Comparison of ENCODE assay signal across 16 mouse cellular contexts in the genomic region with DNA sequence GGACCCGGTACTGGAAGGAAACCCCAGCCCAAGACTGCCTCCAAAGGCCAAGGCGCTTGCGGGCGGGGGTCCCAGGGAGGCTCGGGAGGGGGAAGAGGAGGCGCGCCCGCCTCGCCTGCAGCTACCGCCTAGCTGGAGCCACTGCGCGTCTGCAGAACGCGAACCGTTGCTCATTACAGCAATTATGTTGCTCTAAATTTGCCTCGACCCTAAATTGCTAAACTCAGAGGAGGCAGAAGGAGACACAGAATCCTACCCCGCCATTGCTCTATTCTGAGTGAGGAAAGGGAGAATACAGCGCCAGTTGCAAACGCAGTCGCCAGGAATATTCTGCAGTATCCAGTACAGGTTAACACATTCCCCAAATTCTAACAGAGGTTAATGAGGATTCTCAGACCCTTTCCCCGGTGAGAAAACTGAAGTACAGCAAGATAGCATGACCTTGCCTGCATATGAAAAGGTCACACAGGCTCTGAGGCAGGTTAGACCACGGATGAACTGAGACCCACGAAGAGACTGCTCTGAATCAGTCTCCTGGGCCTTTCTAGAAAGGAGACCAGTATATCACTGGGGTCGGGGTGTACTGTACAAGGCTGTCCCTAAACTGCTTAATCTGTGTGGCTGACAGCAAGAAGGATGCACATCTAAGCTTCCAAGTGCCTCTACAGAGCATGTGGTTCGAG. TPM values are rescaled to one million over a fixed set of nuclear protein-coding genes. Genes with fewer than 3 reads are reported as not detected.
DNase-seq lines count a peak whose midpoint lies in the region; ATAC-seq and TF ChIP-seq lines count a peak whose summit lies in the region.
"Had no signal": no experiment of that assay in that cellular context is flagged by ENCODE, and none has a peak within 500 bp of the region (broad histone marks: within the 10 kb centered on the region; RNA-seq: fewer than 3 reads in every experiment).

No protein-coding gene starts in this region.

- H3K27ac ChIP-seq in hindbrain, embryonic 12.5 days: no peak overlapping the region
- H3K27ac ChIP-seq in hindbrain, postnatal 0 days: no peak overlapping the region
- H3K27ac ChIP-seq in embryonic facial prominence, embryonic 15.5 days (replicated peaks): peak overlapping the region; percentile 71
- H3K27ac ChIP-seq in limb, embryonic 14.5 days (replicated peaks; ENCODE audit: low read depth, low read length): peak overlapping the region; percentile 55; the same call in 1 of the 2 replicates
- H3K27ac ChIP-seq: layer of hippocampus, adult 2 months; liver, embryonic 15.5 days had no signal

- peaks cover 29% of the 10 kb centered on the region for H3K4me1 ChIP-seq in hindbrain, embryonic 12.5 days
- peaks cover 3% of the 10 kb centered on the region; the same call in 1 of the 2 replicates for H3K4me1 ChIP-seq in hindbrain, postnatal 0 days (ENCODE audit: insufficient read depth, low read length)
- H3K4me1 ChIP-seq in embryonic facial prominence, embryonic 15.5 days: peaks cover 41% of the 10 kb centered on the region
- H3K4me1 ChIP-seq in limb, embryonic 14.5 days (ENCODE audit: control insufficient read depth, insufficient read depth, low read length): peaks cover 17% of the 10 kb centered on the region

- 2% methylated on average over 25 of the region's 25 CpGs for WGBS in hindbrain, embryonic 12.5 days
- WGBS in hindbrain, postnatal 0 days: 9% methylated on average over 25 of the region's 25 CpGs
- WGBS in embryonic facial prominence, embryonic 15.5 days: 14% methylated on average over 25 of the region's 25 CpGs
- 8% methylated on average over 25 of the region's 25 CpGs for WGBS in limb, embryonic 14.5 days

- H3K36me3 ChIP-seq in hindbrain, embryonic 12.5 days: no peaks in the 10 kb centered on the region
- H3K36me3 ChIP-seq in hindbrain, postnatal 0 days (ENCODE audit: insufficient read depth, low read length): no peaks in the 10 kb centered on the region
- no peaks in the 10 kb centered on the region for H3K36me3 ChIP-seq in embryonic facial prominence, embryonic 15.5 days
- 0 out of 2 replicates have a peak, but pooled peaks cover 3% of the 10 kb centered on the region for H3K36me3 ChIP-seq in limb, embryonic 14.5 days (ENCODE audit: control insufficient read depth, insufficient read depth, low read length)
- H3K36me3 ChIP-seq: liver, embryonic 15.5 days had no signal

- no peak overlapping the region for H3K9ac ChIP-seq in hindbrain, embryonic 12.5 days
- no peak overlapping the region for H3K9ac ChIP-seq in hindbrain, postnatal 0 days (replicated peaks; ENCODE audit: low read length)
- H3K9ac ChIP-seq in embryonic facial prominence, embryonic 15.5 days: no peak overlapping the region
- peak overlapping the region; percentile 40 for H3K9ac ChIP-seq in limb, embryonic 14.5 days (ENCODE audit: low read depth, low read length, severe bottlenecking)
- H3K9ac ChIP-seq: liver, embryonic 15.5 days had no signal

- TF ChIP-seq CTCF in hindbrain, postnatal 0 days (IDR thresholded peaks at IDR 0.05; ENCODE audit: low read depth): no peak

- peak overlapping the region; percentile 21 for H3K4me2 ChIP-seq in hindbrain, embryonic 12.5 days (replicated peaks)
- H3K4me2 ChIP-seq in hindbrain, postnatal 0 days (ENCODE audit: low read depth, low read length): no peak overlapping the region
- peak overlapping the region; percentile 53 for H3K4me2 ChIP-seq in embryonic facial prominence, embryonic 15.5 days (replicated peaks)
- peak overlapping the region; percentile 39 for H3K4me2 ChIP-seq in limb, embryonic 14.5 days (replicated peaks; ENCODE audit: low read depth, low read length, severe bottlenecking)
- H3K4me2 ChIP-seq: liver, embryonic 15.5 days had no signal

- DNase-seq in hindbrain, postnatal 0 days (ENCODE audit: low spot score): no peak
- peak; percentile 62 for DNase-seq in embryo, embryonic 11 days
- peak; percentile 18 for DNase-seq in limb, embryonic 14.5 days (ENCODE audit: low spot score)
- no peak for DNase-seq in layer of hippocampus, adult 11-12 months (ENCODE audit: low spot score)
- no peak for DNase-seq in layer of hippocampus, adult 9-10 months (ENCODE audit: low spot score)
- DNase-seq: adrenal gland, postnatal 25 days; cerebellum, postnatal 25 days; heart, adult 18-20 months; kidney, adult 9 months; lung, postnatal 36 days; thymus, adult 2 months had no signal

- no peak for ATAC-seq in hindbrain, embryonic 12.5 days (ENCODE audit: low FRiP score)
- no peak for ATAC-seq in hindbrain, postnatal 0 days
- 0 out of 2 replicates have a peak, but pooled peaks have one; percentile 5 for ATAC-seq in embryonic facial prominence, embryonic 15.5 days (ENCODE audit: insufficient number of reproducible peaks, low FRiP score, low TSS enrichment, low read depth)
- ATAC-seq in limb, embryonic 14.5 days (ENCODE audit: low FRiP score, low read depth): no peak

- peaks cover 91% of the 10 kb centered on the region for H3K27me3 ChIP-seq in hindbrain, embryonic 12.5 days
- H3K27me3 ChIP-seq in hindbrain, postnatal 0 days (ENCODE audit: insufficient read depth, low read length): peaks cover 86% of the 10 kb centered on the region
- H3K27me3 ChIP-seq in embryonic facial prominence, embryonic 15.5 days: peaks cover 77% of the 10 kb centered on the region
- H3K27me3 ChIP-seq in limb, embryonic 14.5 days (ENCODE audit: control insufficient read depth, insufficient read depth, low read length): peaks cover 62% of the 10 kb centered on the region

- H3K4me3 ChIP-seq in hindbrain, embryonic 12.5 days: no peak overlapping the region
- no peak overlapping the region for H3K4me3 ChIP-seq in hindbrain, postnatal 0 days (ENCODE audit: low read length)
- H3K4me3 ChIP-seq in embryonic facial prominence, embryonic 15.5 days (replicated peaks): peak overlapping the region; percentile 35
- H3K4me3 ChIP-seq in limb, embryonic 14.5 days (replicated peaks; ENCODE audit: low read length): peak overlapping the region; percentile 23
- H3K4me3 ChIP-seq: layer of hippocampus, adult 2 months; liver, embryonic 15.5 days had no signal

- no peak for TF ChIP-seq POLR2A in limb, embryonic 14.5 days (IDR thresholded peaks at IDR 0.05; ENCODE audit: borderline replicate concordance, extremely low read depth, insufficient read depth, insufficient read length)

- H3K9me3 ChIP-seq in hindbrain, embryonic 12.5 days (replicated peaks): no peaks in the 10 kb centered on the region
- H3K9me3 ChIP-seq in hindbrain, postnatal 0 days (ENCODE audit: low read length): no peaks in the 10 kb centered on the region
- H3K9me3 ChIP-seq in embryonic facial prominence, embryonic 15.5 days (replicated peaks): no peaks in the 10 kb centered on the region
- no peaks in the 10 kb centered on the region for H3K9me3 ChIP-seq in limb, embryonic 14.5 days (ENCODE audit: control insufficient read depth, low read length)
- H3K9me3 ChIP-seq: liver, embryonic 15.5 days had no signal

RNA-seq across cellular contexts. Expression of a gene that starts 5.7 kb away (rescaled TPM):
- polyA plus RNA-seq in hindbrain, embryonic 12.5 days (2016; fragmentation: Nextera tagmentation; extraction: Ambion mirVana): 95.6 and 118 TPM in 2 replicates
- 14.8 and 20.6 TPM in 2 replicates for total RNA-seq in hindbrain, postnatal 0 days (2014; rRNA removed)
- 26.2 and 28.0 TPM in 2 replicates for polyA plus RNA-seq in hindbrain, postnatal 0 days (2015; fragmentation: Nextera tagmentation; extraction: Ambion mirVana)
- 181 and 201 TPM in 2 replicates for polyA plus RNA-seq in embryonic facial prominence, embryonic 15.5 days (2015; fragmentation: Nextera tagmentation; extraction: Ambion mirVana)
- polyA plus RNA-seq in limb, embryonic 14.5 days (2012; rRNA removed): 81.2 and 120 TPM in 2 replicates
- 122 and 166 TPM in 2 replicates for polyA plus RNA-seq in limb, embryonic 14.5 days (2014; fragmentation: Nextera tagmentation; extraction: Ambion mirVana)
- total RNA-seq: MEL had no signal

Comparison
In these comparisons a context has a peak if more than half of its experiments do, and no peak if none do; other contexts are left out.
1. H3K27ac ChIP-seq: peak in embryonic facial prominence, embryonic 15.5 days (single experiment) and limb, embryonic 14.5 days (single experiment); none in hindbrain, embryonic 12.5 days (single experiment) and hindbrain, postnatal 0 days (single experiment).
2. H3K4me3 ChIP-seq: peak in embryonic facial prominence, embryonic 15.5 days (single experiment) and limb, embryonic 14.5 days (single experiment); none in hindbrain, embryonic 12.5 days (single experiment) and hindbrain, postnatal 0 days (single experiment).
3. DNase-seq: peak in embryo, embryonic 11 days (single experiment) and limb, embryonic 14.5 days (single experiment); none in hindbrain, postnatal 0 days (single experiment), layer of hippocampus, adult 11-12 months (single experiment) and layer of hippocampus, adult 9-10 months (single experiment).